Mouse (Mus musculus): Measurements from ENCODE around the gene Kansl1l.

DNA sequence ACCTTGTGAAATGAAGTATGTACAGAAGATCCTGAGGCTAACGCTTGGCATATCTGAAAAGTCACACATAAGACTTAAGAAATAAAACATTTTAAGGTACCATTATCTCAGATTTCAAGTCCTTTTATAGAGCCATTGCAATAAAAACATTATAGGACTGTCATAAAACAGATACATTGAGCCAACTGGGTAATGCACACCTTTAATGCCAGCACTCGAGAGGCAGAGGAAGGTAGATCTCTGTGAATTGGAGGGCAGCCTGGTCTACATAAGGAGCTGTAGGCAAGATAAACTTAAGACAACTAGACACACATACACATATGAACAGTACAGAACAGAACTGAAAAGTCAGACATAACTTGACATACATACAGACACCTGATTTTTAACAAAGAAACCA lies 19.4 kb downstream of the Kansl1l start:
- TF ChIP-seq NRF1 (IDR thresholded peaks at IDR 0.05; ENCODE audit: insufficient read depth, low read depth, low read length, poor library complexity, severe bottlenecking), result no peak
- no peak for TF ChIP-seq EP300 (IDR thresholded peaks at IDR 0.05; ENCODE audit: low read depth in 1 of 2, low read length in 2 of 2)
- TF ChIP-seq SIN3A (IDR thresholded peaks at IDR 0.05; ENCODE audit: low read length), result no peak
- no peak for TF ChIP-seq MYC (IDR thresholded peaks at IDR 0.05; ENCODE audit: low read depth, low read length)
- TF ChIP-seq JUND (IDR thresholded peaks at IDR 0.05; ENCODE audit: low read depth, low read length), result no peak
- no peak for TF ChIP-seq GABPA (IDR thresholded peaks at IDR 0.05; ENCODE audit: low read depth, low read length)
- no peak for TF ChIP-seq CTCF (IDR thresholded peaks at IDR 0.05 in 2 of 3, conservative IDR thresholded peaks at IDR 0.05 in 1 of 3; ENCODE audit: control insufficient read depth in 1 of 3, insufficient read depth in 1 of 3, low read depth in 2 of 3, low read length in 3 of 3, poor library complexity in 1 of 3, severe bottlenecking in 1 of 3)
- TF ChIP-seq MXI1 (IDR thresholded peaks at IDR 0.05; ENCODE audit: low read depth, low read length), result no peak
- TF ChIP-seq USF2 (IDR thresholded peaks at IDR 0.05; ENCODE audit: borderline replicate concordance in 1 of 2, insufficient read depth in 1 of 2, low read depth in 1 of 2, low read length in 2 of 2), result no peak
- no peak for TF ChIP-seq POLR2AphosphoS5 (IDR thresholded peaks at IDR 0.05; ENCODE audit: borderline replicate concordance, low read depth, low read length)
- no peak for TF ChIP-seq MYB (IDR thresholded peaks at IDR 0.05; ENCODE audit: low read depth, low read length)
- TF ChIP-seq CHD1 (IDR thresholded peaks at IDR 0.05; ENCODE audit: low read depth, low read length), result no peak
- TF ChIP-seq POLR2AphosphoS2 (IDR thresholded peaks at IDR 0.05; ENCODE audit: low read length), result no peak
- TF ChIP-seq ELF1 (IDR thresholded peaks at IDR 0.05; ENCODE audit: low read depth, low read length), result no peak

Measured in MEL (cell line).